Mouse (Mus musculus) myocyte (in vitro differentiated cells): ENCODE data around the gene Iqschfp.

Experiments
- MYOG ChIP-seq, 3 experiments: IDR thresholded peaks; one replicate each; pipeline ENCODE4 v1.6.1; 2011; ENCODE audit warnings: control low read depth in 2 of 3, low read depth in 2 of 3, mild to moderate bottlenecking in 2 of 3; ENCODE audit not compliant: insufficient read length in 2 of 3, control insufficient read depth in 1 of 3, insufficient read depth in 1 of 3
- POLR2A ChIP-seq: IDR thresholded peaks from one replicate; pipeline ENCODE4 v1.6.1; 2011; ENCODE audit warnings: low read depth, mild to moderate bottlenecking, control low read depth, moderate library complexity; ENCODE audit not compliant: insufficient read length
- TCF12 ChIP-seq: IDR thresholded peaks from one replicate; pipeline ENCODE4 v1.6.1; 2011; ENCODE audit warnings: mild to moderate bottlenecking, control low read depth; ENCODE audit not compliant: poor library complexity, insufficient read depth, severe bottlenecking
- USF1 ChIP-seq: IDR thresholded peaks from one replicate; pipeline ENCODE4 v1.6.1; 2011; ENCODE audit warnings: low read depth, mild to moderate bottlenecking, control low read depth, moderate library complexity

DNA sequence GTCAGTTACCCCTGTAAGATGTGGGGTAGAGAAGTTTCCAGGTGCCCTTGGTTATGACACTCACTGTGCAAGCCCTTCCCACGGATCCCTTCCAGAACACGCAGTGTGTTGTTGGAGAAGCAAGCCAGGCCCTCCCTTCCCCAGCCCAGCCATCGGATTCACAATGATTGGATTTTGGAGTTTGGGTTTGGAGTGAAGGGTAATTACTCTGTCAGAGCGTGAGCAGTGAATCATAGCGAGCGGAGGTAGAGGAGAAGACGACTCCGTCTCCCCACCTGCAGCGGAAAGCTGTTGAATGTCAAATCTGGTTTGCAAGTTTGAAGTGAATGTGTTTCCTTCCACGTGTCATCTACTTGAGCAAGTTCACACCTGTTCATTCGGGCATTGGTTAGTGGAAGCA, 620.3 kb downstream of the Iqschfp start:
- TF ChIP-seq POLR2A = no peak
- no peak for TF ChIP-seq USF1
- TF ChIP-seq TCF12 = no peak
- TF ChIP-seq MYOG (IDR thresholded peaks at IDR 0.05; ENCODE audit: control insufficient read depth in 1 of 3, insufficient read depth in 1 of 3, insufficient read length in 2 of 3, low read depth in 2 of 3) = no peak
